Mouse (Mus musculus): ENCODE measurements around the gene Adra1d. TPM values are rescaled to one million over a fixed set of nuclear protein-coding genes. Genes with fewer than 3 reads are reported as not detected.

Gene Adra1d
- polyA plus RNA-seq (2012) = not detected in 2 replicates

- Histone ChIP-seq H3K27me3 (ENCODE audit: control insufficient read depth) (peaks cover 76% of the 10 kb centered on the region), H3K4me3 (replicated peaks) (no peak within 1 kb of the TSS)
- TF ChIP-seq TAL1 (IDR thresholded peaks at IDR 0.05; ENCODE audit: low read length) = no peak
- no peak for TF ChIP-seq GATA1 (IDR thresholded peaks at IDR 0.05; ENCODE audit: low read length)
Measured at GRCm38 (mm10) chr2:131561891-131562585, at the start of gene Adra1d. TSS of gene Adra1d (minus strand) at chr2:131562283.

GRCm38 (mm10) chr2:131601881-131602280, 39.8 kb upstream of the Adra1d start:
- no peaks in the 10 kb centered on the region; the same call in 1 of the 2 replicates for H3K27me3 ChIP-seq (ENCODE audit: control insufficient read depth)
- TF ChIP-seq TAL1 (IDR thresholded peaks at IDR 0.05; ENCODE audit: low read length) = no peak
- no peak for TF ChIP-seq GATA1 (IDR thresholded peaks at IDR 0.05; ENCODE audit: low read length)
- no peaks in the 10 kb centered on the region for H3K36me3 ChIP-seq (ENCODE audit: control insufficient read depth)
- no peaks in the 10 kb centered on the region for H3K4me1 ChIP-seq (ENCODE audit: control insufficient read depth)
- no peak overlapping the region for H3K4me3 ChIP-seq (replicated peaks)
- H3K9me3 ChIP-seq (ENCODE audit: control insufficient read depth, low read length) = no peaks in the 10 kb centered on the region; the same call in 1 of the 2 replicates

More at GRCm38 (mm10) chr2:131561891-131562585, at the start of gene Adra1d:
- peaks cover 4% of the 10 kb centered on the region; the same call in 1 of the 2 replicates for H3K9me3 ChIP-seq (ENCODE audit: control insufficient read depth, low read length)
- no peaks in the 10 kb centered on the region for H3K4me1 ChIP-seq (ENCODE audit: control insufficient read depth)
- H3K36me3 ChIP-seq (ENCODE audit: control insufficient read depth) = no peaks in the 10 kb centered on the region

GRCm38 (mm10) chr2:131594871-131595270, 32.8 kb upstream of the Adra1d start:
- Histone ChIP-seq H3K27me3 (ENCODE audit: control insufficient read depth) (no peaks in the 10 kb centered on the region; the same call in 1 of the 2 replicates), H3K4me3 (replicated peaks) (no peak overlapping the region), H3K4me1 (ENCODE audit: control insufficient read depth) (no peaks in the 10 kb centered on the region), H3K36me3 (ENCODE audit: control insufficient read depth) (no peaks in the 10 kb centered on the region), H3K9me3 (ENCODE audit: control insufficient read depth, low read length) (no peaks in the 10 kb centered on the region; the same call in 1 of the 2 replicates)
- no peak for TF ChIP-seq GATA1 (IDR thresholded peaks at IDR 0.05; ENCODE audit: low read length)
- no peak for TF ChIP-seq TAL1 (IDR thresholded peaks at IDR 0.05; ENCODE audit: low read length)

GRCm38 (mm10) chr2:131587521-131587920, 25.4 kb upstream of the Adra1d start:
- TF ChIP-seq GATA1 (IDR thresholded peaks at IDR 0.05; ENCODE audit: low read length) (no peak), TAL1 (IDR thresholded peaks at IDR 0.05; ENCODE audit: low read length) (no peak)
- no peaks in the 10 kb centered on the region for H3K9me3 ChIP-seq (ENCODE audit: control insufficient read depth, low read length)
- no peak overlapping the region for H3K4me3 ChIP-seq (replicated peaks)
- no peaks in the 10 kb centered on the region for H3K36me3 ChIP-seq (ENCODE audit: control insufficient read depth)
- no peaks in the 10 kb centered on the region for H3K4me1 ChIP-seq (ENCODE audit: control insufficient read depth)
- H3K27me3 ChIP-seq (ENCODE audit: control insufficient read depth) = no peaks in the 10 kb centered on the region

- Histone ChIP-seq H3K36me3 (ENCODE audit: control insufficient read depth) (no peaks in the 10 kb centered on the region), H3K4me1 (ENCODE audit: control insufficient read depth) (no peaks in the 10 kb centered on the region), H3K27me3 (ENCODE audit: control insufficient read depth) (no peaks in the 10 kb centered on the region), H3K4me3 (replicated peaks) (no peak overlapping the region), H3K9me3 (ENCODE audit: control insufficient read depth, low read length) (no peaks in the 10 kb centered on the region)
- TF ChIP-seq TAL1 (IDR thresholded peaks at IDR 0.05; ENCODE audit: low read length) = no peak
- no peak for TF ChIP-seq GATA1 (IDR thresholded peaks at IDR 0.05; ENCODE audit: low read length)
Measured at GRCm38 (mm10) chr2:131581506-131581905, 19.4 kb upstream of the Adra1d start.

- H3K27me3 ChIP-seq (ENCODE audit: control insufficient read depth) = peaks cover 76% of the 10 kb centered on the region
- no peak for TF ChIP-seq TAL1 (IDR thresholded peaks at IDR 0.05; ENCODE audit: low read length)
- no peak for TF ChIP-seq GATA1 (IDR thresholded peaks at IDR 0.05; ENCODE audit: low read length)
- peaks cover 4% of the 10 kb centered on the region; the same call in 1 of the 2 replicates for H3K9me3 ChIP-seq (ENCODE audit: control insufficient read depth, low read length)
- H3K4me1 ChIP-seq (ENCODE audit: control insufficient read depth) = no peaks in the 10 kb centered on the region
- H3K36me3 ChIP-seq (ENCODE audit: control insufficient read depth) = no peaks in the 10 kb centered on the region
- no peak overlapping the region for H3K4me3 ChIP-seq (replicated peaks)
Measured at GRCm38 (mm10) chr2:131562586-131563122, 571 bp upstream of the Adra1d start.

GRCm38 (mm10) chr2:131561344-131561870, 676 bp downstream of the Adra1d start:
- no peaks in the 10 kb centered on the region for H3K4me1 ChIP-seq (ENCODE audit: control insufficient read depth)
- H3K36me3 ChIP-seq (ENCODE audit: control insufficient read depth) = no peaks in the 10 kb centered on the region
- H3K4me3 ChIP-seq (replicated peaks) = no peak overlapping the region
- H3K9me3 ChIP-seq (ENCODE audit: control insufficient read depth, low read length) = peaks cover 4% of the 10 kb centered on the region; the same call in 1 of the 2 replicates
- no peak for TF ChIP-seq GATA1 (IDR thresholded peaks at IDR 0.05; ENCODE audit: low read length)
- no peak for TF ChIP-seq TAL1 (IDR thresholded peaks at IDR 0.05; ENCODE audit: low read length)
- H3K27me3 ChIP-seq (ENCODE audit: control insufficient read depth) = peaks cover 76% of the 10 kb centered on the region

- Histone ChIP-seq H3K4me3 (replicated peaks) (no peak overlapping the region), H3K27me3 (ENCODE audit: control insufficient read depth) (peaks cover 72% of the 10 kb centered on the region), H3K36me3 (ENCODE audit: control insufficient read depth) (no peaks in the 10 kb centered on the region), H3K9me3 (ENCODE audit: control insufficient read depth, low read length) (peaks cover 4% of the 10 kb centered on the region; the same call in 1 of the 2 replicates), H3K4me1 (ENCODE audit: control insufficient read depth) (no peaks in the 10 kb centered on the region)
- TF ChIP-seq GATA1 (IDR thresholded peaks at IDR 0.05; ENCODE audit: low read length) = no peak
- TF ChIP-seq TAL1 (IDR thresholded peaks at IDR 0.05; ENCODE audit: low read length) = no peak
Measured at GRCm38 (mm10) chr2:131560205-131560919, 1.7 kb downstream of the Adra1d start.

GRCm38 (mm10) chr2:131557896-131558295, 4.2 kb downstream of the Adra1d start:
- Histone ChIP-seq H3K9me3 (ENCODE audit: control insufficient read depth, low read length) (peaks cover 4% of the 10 kb centered on the region; the same call in 1 of the 2 replicates), H3K36me3 (ENCODE audit: control insufficient read depth) (no peaks in the 10 kb centered on the region), H3K4me3 (replicated peaks) (no peak overlapping the region), H3K4me1 (ENCODE audit: control insufficient read depth) (no peaks in the 10 kb centered on the region), H3K27me3 (ENCODE audit: control insufficient read depth) (peaks cover 57% of the 10 kb centered on the region)
- TF ChIP-seq GATA1 (IDR thresholded peaks at IDR 0.05; ENCODE audit: low read length) = no peak
- TF ChIP-seq TAL1 (IDR thresholded peaks at IDR 0.05; ENCODE audit: low read length) = no peak

All from erythroblast, embryonic 14.5 days (primary cell).